Mouse (Mus musculus): ENCODE data around the gene Ppm1d. TPM values are rescaled to one million over a fixed set of nuclear protein-coding genes. Genes with fewer than 3 reads are reported as not detected.

Ppm1d gene
- total and polyA plus RNA-seq, 3 experiments: 5.9 to 14.1 (median 12.0) TPM

DNA sequence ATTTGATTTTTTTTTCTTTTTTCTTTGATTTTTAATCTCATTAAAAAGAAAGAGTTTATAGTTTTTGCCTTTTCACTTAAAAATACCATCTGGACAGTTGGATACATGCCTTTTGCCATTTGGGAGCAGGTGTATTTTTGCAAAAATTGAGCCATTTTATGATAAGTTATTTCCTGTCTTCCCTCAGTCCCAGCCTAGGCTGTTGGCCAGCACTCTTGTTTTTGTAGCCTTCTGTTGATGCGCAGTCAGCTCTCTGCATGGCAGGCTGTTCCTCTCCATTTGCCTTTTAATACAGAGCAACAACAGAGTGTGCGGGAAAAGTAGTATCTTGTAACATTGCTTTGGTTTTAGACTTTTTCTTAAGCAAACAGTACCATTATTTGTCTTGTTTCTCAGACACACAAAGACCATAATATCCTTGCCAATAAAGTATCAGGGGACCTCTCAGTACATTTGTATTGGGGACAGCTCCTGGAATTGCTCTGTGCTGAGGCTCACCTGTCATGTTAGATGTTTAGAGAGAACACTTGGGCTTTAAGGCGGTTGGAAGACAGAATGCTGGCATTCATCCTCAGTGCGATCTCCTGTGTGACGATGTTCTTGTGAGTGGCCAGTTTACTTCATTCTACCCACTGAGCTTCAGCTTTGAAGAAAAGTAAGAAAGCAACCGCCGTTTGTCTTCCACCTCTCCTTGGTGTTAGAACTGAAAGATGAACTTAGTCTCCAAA is 18.3 kb downstream of the Ppm1d start:
- no peak for DNase-seq

DNA sequence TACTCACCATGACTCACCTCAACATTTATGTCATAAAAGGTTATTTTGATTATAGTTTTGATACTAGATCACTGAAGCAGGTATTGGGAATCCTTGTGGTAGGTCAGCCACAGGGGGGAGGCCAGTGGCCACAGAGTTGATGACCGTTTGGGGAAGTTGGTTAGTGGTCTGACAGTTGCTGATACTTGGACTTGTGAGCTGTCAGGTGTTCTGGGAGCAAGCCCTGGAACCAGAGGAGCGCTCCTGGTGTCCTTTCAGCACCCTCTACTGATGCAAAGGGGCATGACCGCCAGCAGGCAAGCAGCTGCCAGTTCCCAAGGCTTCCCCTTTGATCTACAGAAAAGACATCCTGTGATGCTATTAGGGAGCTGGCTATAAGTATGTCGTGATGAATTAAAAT is 23.7 kb downstream of the Ppm1d start:
- DNase-seq: peak; percentile 76

DNA sequence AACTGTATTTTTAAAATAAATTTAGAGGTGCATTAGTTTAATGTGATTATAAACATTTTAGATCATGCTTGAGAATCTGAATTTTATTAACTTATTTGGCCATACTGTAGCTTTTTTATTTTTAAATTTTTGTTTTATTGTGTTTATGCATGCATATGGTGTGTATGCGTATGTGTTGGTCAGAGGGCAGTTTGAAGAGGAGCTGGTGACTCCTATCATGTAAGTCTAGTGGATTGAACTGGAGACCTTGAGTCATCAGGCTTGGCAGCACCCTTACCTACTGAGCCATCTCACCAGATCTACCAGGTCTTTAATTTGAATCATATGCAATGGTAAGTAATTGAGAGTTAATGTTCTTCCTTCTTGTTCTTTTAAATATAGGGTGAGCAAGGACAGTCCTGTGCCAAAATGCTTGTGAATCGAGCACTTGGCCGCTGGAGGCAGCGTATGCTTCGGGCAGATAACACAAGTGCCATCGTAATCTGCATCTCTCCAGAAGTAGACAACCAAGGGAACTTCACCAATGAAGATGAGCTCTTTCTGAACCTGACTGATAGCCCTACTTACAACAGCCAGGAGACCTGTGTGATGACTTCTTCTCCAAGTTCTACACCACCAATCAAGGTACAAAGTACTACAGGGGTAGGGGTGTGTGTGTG is 28.3 kb downstream of the Ppm1d start:
- no peak for DNase-seq

DNA sequence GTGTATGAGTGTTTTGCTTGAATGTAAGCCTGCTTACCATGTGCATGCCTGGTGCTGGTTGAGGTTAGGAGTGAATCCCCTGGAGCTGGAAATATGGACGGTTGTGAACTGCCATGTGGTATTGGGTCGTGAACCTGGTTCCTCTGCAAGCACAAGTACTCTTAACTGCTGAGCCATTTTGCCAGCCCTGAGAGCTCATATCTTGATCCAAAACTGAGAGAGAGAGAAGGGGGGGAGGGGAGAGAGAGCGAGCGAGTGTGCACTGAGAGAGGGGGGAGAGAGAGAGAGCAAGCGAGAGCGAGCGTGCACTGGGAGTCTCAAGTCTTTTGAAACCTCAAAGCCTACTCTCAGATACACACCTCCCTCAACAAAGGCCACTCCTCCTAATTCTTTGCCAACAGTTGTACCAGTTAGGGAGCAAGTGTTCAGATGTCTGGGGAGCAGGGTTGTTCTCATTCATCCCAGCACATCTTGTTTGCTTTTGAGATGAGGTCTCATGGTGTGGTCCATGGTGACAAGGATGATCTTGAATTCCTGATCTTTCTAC is 29.1 kb downstream of the Ppm1d start:
- no peak for DNase-seq

DNA sequence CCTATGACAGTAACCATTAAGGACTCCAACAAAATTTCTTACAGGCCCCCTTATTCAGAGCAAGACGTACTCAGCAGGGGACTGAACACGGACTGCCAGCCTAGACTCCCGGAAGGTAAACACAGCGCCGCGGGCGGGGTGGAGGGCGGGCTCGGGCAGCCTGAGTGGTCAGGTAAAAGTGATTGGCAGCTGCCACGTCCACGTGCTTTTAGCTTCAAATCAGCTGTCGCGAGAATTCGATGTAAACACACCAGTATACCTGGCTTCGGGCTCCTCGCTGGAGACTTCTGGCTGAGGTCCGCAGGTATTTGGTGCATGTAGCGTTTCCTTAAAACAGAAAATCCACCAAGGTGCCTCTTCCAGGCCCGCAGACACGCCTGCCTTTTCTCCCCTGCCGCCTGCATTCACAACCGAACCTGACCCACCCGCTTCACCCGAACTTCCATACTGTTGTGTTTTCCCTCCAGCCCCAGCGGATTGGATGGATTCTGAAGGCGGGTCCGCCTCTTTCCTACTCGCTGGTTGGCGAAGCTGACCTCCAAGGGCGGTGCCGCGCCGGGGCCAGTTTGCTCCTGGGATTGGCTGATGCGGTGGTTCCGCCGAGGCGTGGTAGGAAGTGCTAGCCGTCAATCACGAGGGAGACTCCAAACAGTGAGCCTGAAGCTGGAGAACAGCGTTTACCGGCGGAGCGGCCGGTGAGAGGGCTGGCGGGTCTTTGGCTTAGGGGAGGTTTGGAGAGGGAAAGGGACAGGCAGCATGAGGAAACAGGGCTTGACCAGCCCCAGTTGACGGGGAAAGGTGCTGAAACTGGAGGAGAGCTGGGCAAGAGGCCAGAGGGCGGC is 41.7 kb downstream of the Ppm1d start, which contains the start of gene Bcas3:
TSS of gene Bcas3 (plus strand) at position 629 of the 842 bp plus-strand sequence.
- DNase-seq: peak; percentile 99

DNA sequence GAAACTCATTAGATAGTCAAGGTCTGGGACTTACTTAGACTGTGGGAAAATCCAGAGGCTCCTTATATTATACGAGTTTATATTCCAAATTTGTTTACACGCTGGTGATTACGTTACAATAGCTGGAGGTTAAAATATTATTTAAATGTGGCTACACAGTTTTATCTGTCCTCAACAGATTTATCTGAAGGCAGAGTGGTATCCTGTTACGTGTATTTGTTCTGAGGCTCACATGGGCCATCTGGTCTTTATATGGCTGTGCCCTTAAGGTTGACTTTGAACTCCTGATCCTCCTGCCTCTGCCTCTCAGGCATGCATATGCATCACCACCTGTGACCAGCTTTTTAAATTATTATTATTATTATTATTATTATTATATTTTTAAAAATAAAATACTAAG is 42.8 kb downstream of the Ppm1d start:
- DNase-seq: no peak

DNA sequence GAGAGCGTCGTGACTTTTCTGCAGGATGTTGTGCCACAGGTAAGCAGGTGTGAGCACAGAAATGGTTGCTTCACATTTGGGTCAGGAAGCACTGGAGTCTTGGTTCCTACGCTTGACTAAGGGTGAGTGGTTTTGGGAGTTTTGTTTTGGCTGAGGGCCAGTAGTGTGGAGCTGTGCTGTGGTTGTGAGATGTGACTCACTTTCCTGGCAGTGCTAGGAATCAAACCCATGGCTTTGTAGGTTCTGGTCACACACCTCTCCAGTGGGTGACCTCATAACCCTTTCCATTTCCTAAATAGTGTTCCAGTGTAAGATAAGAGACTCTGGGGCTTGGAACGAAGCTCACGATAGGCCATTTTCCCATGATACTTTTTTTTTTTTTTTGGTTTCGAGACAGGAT is 48.6 kb downstream of the Ppm1d start:
- DNase-seq: no peak

DNA sequence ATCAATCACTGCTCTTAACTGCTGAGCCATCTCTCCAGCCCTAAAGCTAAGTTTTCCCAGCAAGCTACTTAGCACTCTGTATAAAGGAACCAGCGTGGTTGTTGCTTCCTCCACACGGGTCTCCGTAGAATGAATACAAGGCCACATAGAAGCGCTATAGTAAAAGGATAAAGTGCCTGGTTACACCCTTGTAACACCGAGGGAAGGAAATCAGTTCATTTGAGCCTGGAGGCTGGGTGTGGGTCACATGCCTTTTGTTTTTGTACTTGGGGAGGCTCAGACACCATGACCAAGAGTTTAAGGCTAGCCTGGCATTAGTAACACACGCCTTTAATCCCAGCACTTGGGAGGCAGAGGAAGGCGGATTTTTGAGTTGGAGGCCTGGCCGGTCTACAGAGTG is 50.6 kb downstream of the Ppm1d start:
- no peak for DNase-seq

DNA sequence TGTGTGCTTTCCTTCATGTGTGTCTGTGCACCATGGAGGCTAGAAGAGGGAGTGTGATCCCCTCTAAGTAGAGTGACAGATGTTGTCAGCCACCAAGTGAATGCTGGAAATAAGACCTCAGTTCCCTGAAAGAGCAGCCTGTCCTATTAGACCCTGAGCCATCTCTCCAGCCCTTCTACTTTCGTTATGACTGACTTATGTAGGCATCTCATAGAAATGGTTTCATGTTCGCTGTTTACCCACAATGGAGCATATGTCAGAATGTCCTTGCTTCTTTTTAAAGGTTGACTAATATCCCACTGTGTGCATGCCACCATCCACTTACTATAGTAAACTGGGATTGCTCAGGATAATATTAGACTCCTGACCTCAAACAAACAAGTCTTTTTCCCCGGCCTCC is 55.1 kb downstream of the Ppm1d start:
- no peak for DNase-seq

DNA sequence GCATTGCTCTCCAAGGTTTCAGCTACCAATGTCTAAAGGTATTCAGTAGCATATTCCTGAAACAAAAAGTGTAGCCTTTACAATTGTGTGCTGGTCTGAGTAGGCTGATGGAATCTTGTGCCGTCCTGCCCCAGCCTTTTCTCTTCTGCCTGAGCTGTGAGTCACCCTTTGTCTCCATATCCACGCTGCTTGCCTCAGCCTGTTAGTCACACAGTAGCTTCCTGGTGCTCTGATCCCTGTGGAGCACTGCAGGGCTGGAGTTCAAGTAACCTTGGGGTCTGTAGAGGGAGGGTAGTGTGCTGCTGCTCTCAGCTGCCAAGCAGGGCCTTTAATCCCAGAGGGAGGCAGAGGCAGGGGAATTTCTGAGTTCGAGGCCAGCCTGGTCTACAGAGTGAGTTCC is 56.8 kb downstream of the Ppm1d start:
- DNase-seq: peak; percentile 68

DNA sequence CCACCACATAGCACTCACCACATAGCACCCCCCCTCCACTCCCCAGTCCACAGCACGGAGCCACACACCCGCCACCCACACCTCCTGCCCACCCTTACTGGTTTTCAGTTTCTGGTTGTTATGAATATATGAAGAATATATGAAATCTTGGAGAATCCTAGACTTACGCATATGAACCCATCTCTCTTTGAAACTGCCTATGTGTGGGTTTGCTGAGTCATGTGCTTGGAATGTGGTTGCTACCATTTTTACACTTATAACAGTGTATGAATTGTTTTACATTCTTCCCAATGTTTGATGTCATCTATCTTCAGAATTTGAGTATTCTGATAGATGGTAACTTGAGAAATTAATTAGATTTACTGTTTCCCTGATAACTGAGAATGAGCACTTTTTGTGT is 68.0 kb downstream of the Ppm1d start:
- DNase-seq: no peak

DNA sequence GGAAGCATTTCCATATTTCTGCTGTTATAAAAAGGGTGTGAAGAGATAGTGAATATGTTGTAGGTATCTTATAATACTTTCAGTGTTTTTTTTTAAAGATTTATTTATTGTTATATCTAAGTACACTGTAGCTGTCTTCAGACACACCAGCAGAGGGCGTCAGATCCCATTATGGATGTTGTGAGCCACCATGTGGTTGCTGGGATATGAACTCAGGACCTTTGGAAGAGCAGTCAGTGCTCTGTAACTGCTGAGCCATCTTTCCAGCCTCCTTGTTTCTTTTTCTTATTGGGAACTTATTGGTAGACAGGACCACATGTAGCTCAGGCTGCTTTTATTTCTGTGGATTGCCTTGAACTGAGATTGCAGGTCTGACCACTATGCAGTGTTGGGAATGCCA is 69.0 kb downstream of the Ppm1d start:
- DNase-seq: no peak

DNA sequence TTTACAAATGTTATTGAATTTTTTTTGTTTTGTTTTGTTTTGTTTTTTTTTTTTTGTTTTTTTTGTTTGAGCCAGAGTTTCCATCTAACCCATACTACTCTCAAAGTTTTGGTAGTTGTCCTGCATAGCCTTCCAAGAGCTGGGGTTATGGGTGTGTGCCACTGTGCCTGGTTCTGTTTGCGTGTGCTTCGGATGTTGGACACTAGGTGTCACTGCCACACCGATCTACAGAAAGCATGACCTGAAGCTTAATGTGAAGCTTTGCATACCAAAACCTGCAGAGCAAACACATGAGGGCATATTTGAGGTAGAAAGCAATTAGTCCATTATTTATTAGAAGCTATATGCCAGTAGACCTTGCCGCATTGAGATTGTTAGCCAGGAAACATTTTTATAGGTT is 71.0 kb downstream of the Ppm1d start:
- DNase-seq: peak; percentile 75

DNA sequence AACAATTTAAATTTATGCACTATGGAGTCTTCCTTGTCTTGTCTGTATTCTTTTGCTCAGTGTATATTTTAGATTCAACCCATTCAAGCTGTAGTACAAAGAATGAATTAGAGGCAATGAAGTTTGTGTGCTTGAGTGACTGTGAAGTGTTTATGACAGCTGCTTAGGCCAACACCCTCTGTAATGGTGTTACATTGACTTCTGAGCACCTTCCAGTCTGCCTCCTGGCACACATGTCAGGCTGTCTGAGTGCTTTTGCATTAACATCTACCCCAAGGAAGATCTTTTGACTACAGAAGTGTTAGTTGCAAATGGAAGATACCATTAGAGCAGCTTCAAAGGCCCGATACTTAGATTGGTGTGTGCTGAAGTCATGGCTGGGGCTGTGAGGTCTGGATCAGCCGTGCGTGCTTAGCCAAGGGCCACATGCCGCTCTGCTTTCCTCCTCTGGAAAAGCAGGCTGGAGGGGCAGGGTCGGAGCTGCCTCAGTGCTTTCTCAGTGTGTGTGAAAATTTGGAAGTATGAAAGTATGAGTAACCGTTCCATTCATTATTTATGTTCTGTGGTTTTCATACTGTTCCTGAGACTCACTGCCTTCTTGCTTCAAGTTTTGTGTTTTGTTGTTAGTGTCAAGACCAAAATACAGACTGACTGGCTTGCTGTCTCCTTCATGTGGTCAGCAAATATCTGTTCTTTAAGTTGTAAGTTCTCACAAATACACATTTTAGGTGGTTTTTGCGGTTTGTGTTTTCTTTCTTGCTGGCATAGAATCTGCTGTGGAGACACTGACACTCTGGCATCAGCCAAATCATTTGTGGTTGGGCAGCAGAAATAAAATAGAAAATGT is 73.2 kb downstream of the Ppm1d start:
- no peak for DNase-seq

DNA sequence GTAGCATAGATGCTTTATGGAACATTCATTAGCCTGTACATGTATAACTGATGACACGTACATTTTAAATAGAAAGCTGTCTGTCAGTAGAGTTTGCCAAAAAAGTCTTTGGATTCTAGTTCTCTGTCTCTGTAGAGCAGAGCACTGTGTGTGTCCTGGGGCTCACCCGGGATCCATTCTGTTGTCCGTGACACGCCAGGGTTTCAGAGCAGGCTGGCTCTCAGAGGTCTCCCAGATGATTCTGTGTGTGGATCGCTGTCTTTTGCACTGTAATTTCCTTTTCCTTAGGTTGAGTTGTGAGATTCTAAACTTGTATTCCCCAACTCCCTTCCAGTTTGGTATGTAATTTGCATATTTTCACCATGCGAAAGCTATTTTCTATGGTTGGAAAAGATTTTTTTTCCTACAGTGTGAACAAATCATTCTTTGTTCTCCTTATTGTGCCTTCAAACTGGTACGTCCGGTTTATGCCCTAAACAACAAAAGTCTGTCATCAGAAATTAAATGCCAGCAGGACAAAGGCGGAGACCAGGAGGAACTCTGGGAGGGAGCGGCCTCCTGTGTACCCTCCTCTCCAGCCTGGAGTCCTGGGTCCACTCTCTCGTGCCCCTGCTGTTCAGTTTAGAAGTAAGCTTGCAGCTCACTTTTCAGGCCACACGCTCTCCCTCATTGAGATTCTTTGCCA is 81.3 kb downstream of the Ppm1d start:
- DNase-seq: no peak

DNA sequence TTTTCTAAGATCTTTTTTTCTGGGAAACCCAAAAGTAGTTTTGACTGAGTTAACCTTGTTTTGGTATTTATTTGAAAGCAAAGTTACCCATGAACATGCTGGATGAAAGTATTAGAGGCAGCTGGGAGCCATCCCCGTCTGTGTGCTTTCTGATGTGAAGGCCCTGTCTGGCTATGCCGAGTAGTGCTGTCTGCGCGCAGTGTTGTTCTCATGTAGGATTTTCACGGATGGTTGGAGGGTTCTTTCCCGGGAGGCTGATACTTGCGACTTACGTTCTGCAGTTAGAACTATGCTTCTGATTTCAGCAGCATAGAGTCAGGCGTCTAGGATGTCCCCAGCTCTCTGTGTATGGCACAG is 81.8 kb downstream of the Ppm1d start:
- DNase-seq: no peak

DNA sequence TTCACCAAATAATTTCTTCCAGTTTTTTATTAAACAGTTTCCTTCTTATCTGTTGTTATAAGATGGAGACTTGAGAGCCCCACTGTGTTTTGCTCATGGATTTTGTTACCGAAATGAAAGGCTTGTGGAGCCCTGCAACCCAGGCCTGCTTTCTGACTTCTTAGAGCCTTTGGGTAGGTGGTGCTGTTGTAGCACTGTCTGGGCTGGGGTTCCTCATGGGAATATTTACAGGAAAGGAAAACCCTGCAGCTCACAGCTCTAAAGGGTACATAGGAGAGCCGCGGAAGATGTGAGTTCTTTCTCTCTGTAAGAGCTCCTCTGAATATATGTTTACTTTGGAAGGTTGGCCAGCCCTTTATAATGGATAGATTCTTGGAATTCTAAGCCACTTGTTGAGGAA is 82.9 kb downstream of the Ppm1d start:
- DNase-seq: no peak

DNA sequence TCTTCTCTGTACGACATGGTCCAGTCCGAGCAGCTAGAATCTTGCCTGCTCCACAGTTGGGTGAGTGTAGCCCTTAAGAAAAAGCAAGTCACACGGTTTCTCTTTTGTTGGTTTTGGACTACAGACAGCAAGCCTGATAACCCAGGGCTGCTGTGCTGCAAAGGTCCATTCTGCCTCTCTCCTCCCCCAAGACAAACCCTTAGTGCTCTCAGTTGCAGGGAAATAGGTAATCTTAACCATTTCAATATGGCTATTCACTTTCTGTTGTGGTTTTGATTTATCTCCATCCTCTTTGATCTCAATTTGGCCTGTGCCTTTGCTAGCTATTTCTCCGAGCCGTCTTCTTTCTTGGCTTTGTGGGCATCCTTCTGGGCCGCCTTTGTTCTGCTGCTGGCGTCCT is 84.3 kb downstream of the Ppm1d start:
- DNase-seq: no peak

Measured in adrenal gland, adult 2 months (tissue).